Mouse (Mus musculus) CD4-positive, CD25-positive, alpha-beta regulatory T cell, adult 4 months (primary cell): ENCODE measurements at regions not wholly inside any gene's neighbourhood (a gene's known extent, or its start where the extent isn't known, plus 50 kb on each side); places are given as distances from the start of the nearest gene placed in this dataset.

Experiments
- ATAC-seq: one replicate; pipeline ENCODE4 v1.8.0; 2017

GRCm38 (mm10) chr15:6218087-6218486 lies 81.5 kb upstream of the Dab2 start:
- no peak for ATAC-seq

GRCm38 (mm10) chr15:6225227-6225626 lies 74.4 kb upstream of the Dab2 start:
- no peak for ATAC-seq

- no peak for ATAC-seq
Measured at GRCm38 (mm10) chr15:6230618-6231017, 69.0 kb upstream of the Dab2 start.

GRCm38 (mm10) chr15:6231308-6232103 lies 68.1 kb upstream of the Dab2 start:
- ATAC-seq = no peak

GRCm38 (mm10) chr15:6233621-6234020 lies 66.0 kb upstream of the Dab2 start:
- no peak for ATAC-seq

- no peak for ATAC-seq
Measured at GRCm38 (mm10) chr15:6236583-6236982, 63.0 kb upstream of the Dab2 start.

GRCm38 (mm10) chr15:6237726-6238125 lies 61.9 kb upstream of the Dab2 start:
- ATAC-seq = no peak

GRCm38 (mm10) chr15:6238133-6238532 lies 61.5 kb upstream of the Dab2 start:
- no peak for ATAC-seq

GRCm38 (mm10) chr15:6238755-6239154 lies 60.8 kb upstream of the Dab2 start:
- ATAC-seq = no peak

- ATAC-seq = no peak
Measured at GRCm38 (mm10) chr15:6242132-6242531, 57.5 kb upstream of the Dab2 start.

GRCm38 (mm10) chr15:6244401-6244800 lies 55.2 kb upstream of the Dab2 start:
- no peak for ATAC-seq

- ATAC-seq = no peak
Measured at GRCm38 (mm10) chr15:6245950-6246894, 53.4 kb upstream of the Dab2 start.

- no peak for ATAC-seq
Measured at GRCm38 (mm10) chr15:6248470-6248869, 51.1 kb upstream of the Dab2 start.
